Mouse (Mus musculus) kidney, embryonic 16.5 days (tissue): ENCODE data around the gene Creld1. TPM values are rescaled to one million over a fixed set of nuclear protein-coding genes. Genes with fewer than 3 reads are reported as not detected.

Experiments
- ATAC-seq: fragments of 200-750 bp; cut with Nextera tagmentation; 2 replicates; pipeline ENCODE4 v1.8.0; 2017; ENCODE audit warnings: moderate TSS enrichment; ENCODE audit not compliant: low FRiP score, low TSS enrichment
- H3K27ac ChIP-seq: fragments of 300-500 bp; sonication (generic); 2 replicates; pipeline ENCODE4 v1.5.1; 2014; ENCODE audit warnings: low read length
- H3K27me3 ChIP-seq: fragments of 300-500 bp; sonication (generic); 2 replicates; pipeline ENCODE4 v1.6.1; 2014; ENCODE audit warnings: low read length, control low read depth, mixed read lengths; ENCODE audit not compliant: insufficient read depth
- H3K36me3 ChIP-seq: fragments of 300-500 bp; sonication (generic); 2 replicates; pipeline ENCODE4 v1.6.1; 2014; ENCODE audit warnings: low read length, control low read depth, mixed read lengths; ENCODE audit not compliant: insufficient read depth
- H3K4me1 ChIP-seq: fragments of 300-500 bp; sonication (generic); 2 replicates; pipeline ENCODE4 v1.6.1; 2014; ENCODE audit warnings: low read length, control low read depth, mixed read lengths; ENCODE audit not compliant: insufficient read depth
- H3K4me2 ChIP-seq: fragments of 300-500 bp; sonication (generic); replicated peaks from 2 replicates; pipeline ENCODE4 v1.6.1; 2014; ENCODE audit warnings: low read depth, low read length
- H3K4me3 ChIP-seq: fragments of 300-500 bp; sonication (generic); 2 replicates; pipeline ENCODE4 v1.5.1; 2014; ENCODE audit warnings: mild to moderate bottlenecking, low read length
- H3K9ac ChIP-seq: fragments of 300-500 bp; sonication (generic); replicated peaks from 2 replicates; pipeline ENCODE4 v1.6.1; 2014; ENCODE audit warnings: low read length
- H3K9me3 ChIP-seq: fragments of 300-500 bp; sonication (generic); 2 replicates; pipeline ENCODE4 v1.6.1; 2016; ENCODE audit warnings: low read length, control low read depth
- WGBS: fragments of 180-500 bp; shearing (Covaris S2); extraction: QIAGEN DNeasy Blood & Tissue Kit; methylation state at CpG from one replicate; pipeline ENCODE4 v1.1.7; 2014; 5-methylcytosine and 5-hydroxymethylcytosine counted together
- polyA plus RNA-seq: library from polyadenylated mRNA; unstranded; fragments of >200 nt; fragmentation: Nextera tagmentation; extraction: Ambion mirVana; gene quantifications from 2 replicates; pipeline ENCODE4 v1.2.1, GENCODE M21; 2015

Gene Creld1
- polyA plus RNA-seq, 1 experiment from 2014 or later = 43.4 TPM

GRCm38 (mm10) chr6:113465602-113466001 lies 17.5 kb upstream of the Creld1 start:
- no peak overlapping the region for H3K4me3 ChIP-seq
- H3K9me3 ChIP-seq = no peaks in the 10 kb centered on the region
- H3K4me1 ChIP-seq = peaks cover 12% of the 10 kb centered on the region; the same call in 1 of the 2 replicates
- H3K27me3 ChIP-seq = peaks cover 5% of the 10 kb centered on the region; the same call in 1 of the 2 replicates
- no peak overlapping the region for H3K9ac ChIP-seq
- 34% methylated on average over 5 of the region's 5 CpGs for WGBS
- H3K36me3 ChIP-seq = no peaks in the 10 kb centered on the region
- H3K4me2 ChIP-seq = no peak overlapping the region
- no peak overlapping the region for H3K27ac ChIP-seq
- ATAC-seq = peak; percentile 62; the same call in 1 of the 2 replicates

GRCm38 (mm10) chr6:113468512-113468911 lies 14.6 kb upstream of the Creld1 start:
- Histone ChIP-seq H3K4me1 (peaks cover 28% of the 10 kb centered on the region), H3K4me2 (no peak overlapping the region), H3K27ac (no peak overlapping the region), H3K4me3 (no peak overlapping the region), H3K36me3 (no peaks in the 10 kb centered on the region), H3K27me3 (peaks cover 5% of the 10 kb centered on the region; the same call in 1 of the 2 replicates), H3K9me3 (no peaks in the 10 kb centered on the region), H3K9ac (peak overlapping the region; percentile 37; the same call in 1 of the 2 replicates)
- 67% methylated on average over 3 of the region's 3 CpGs for WGBS
- ATAC-seq = no peak

GRCm38 (mm10) chr6:113469021-113469420 lies 14.1 kb upstream of the Creld1 start:
- Histone ChIP-seq H3K36me3 (no peaks in the 10 kb centered on the region), H3K4me2 (peak overlapping the region; percentile 73), H3K9me3 (no peaks in the 10 kb centered on the region), H3K27ac (no peak overlapping the region), H3K4me1 (peaks cover 28% of the 10 kb centered on the region), H3K4me3 (peak overlapping the region; percentile 37), H3K9ac (peak overlapping the region; percentile 63), H3K27me3 (peaks cover 5% of the 10 kb centered on the region; the same call in 1 of the 2 replicates)
- ATAC-seq = peak; percentile 64
- WGBS = 6% methylated on average over 9 of the region's 9 CpGs

GRCm38 (mm10) chr6:113469432-113469831 lies 13.7 kb upstream of the Creld1 start:
- peak; percentile 52 for ATAC-seq

GRCm38 (mm10) chr6:113471297-113471936 lies 11.7 kb upstream of the Creld1 start, which contains the start of gene Il17rc:
Gene Il17rc, plus strand, starts transcription at chr6:113471427.
- ATAC-seq = peak; percentile 76
- Histone ChIP-seq H3K4me2 (peak within 1 kb of the TSS; percentile 62), H3K27ac (peak within 1 kb of the TSS; percentile 78), H3K27me3 (peaks cover 5% of the 10 kb centered on the region; the same call in 1 of the 2 replicates), H3K4me3 (peak within 1 kb of the TSS; percentile 40), H3K9me3 (no peaks in the 10 kb centered on the region), H3K36me3 (no peaks in the 10 kb centered on the region), H3K9ac (peak within 1 kb of the TSS; percentile 73), H3K4me1 (peaks cover 28% of the 10 kb centered on the region)
- WGBS = 20% methylated on average over 12 of the region's 12 CpGs

More at GRCm38 (mm10) chr6:113469432-113469831, 13.7 kb upstream of the Creld1 start:
- H3K9me3 ChIP-seq = no peaks in the 10 kb centered on the region
- no peak overlapping the region for H3K27ac ChIP-seq
- H3K36me3 ChIP-seq = no peaks in the 10 kb centered on the region
- H3K4me1 ChIP-seq = peaks cover 28% of the 10 kb centered on the region
- peaks cover 5% of the 10 kb centered on the region; the same call in 1 of the 2 replicates for H3K27me3 ChIP-seq
- peak overlapping the region; percentile 63 for H3K9ac ChIP-seq
- WGBS = 1% methylated on average over 31 of the region's 31 CpGs
- H3K4me2 ChIP-seq = peak overlapping the region; percentile 73
- peak overlapping the region; percentile 37 for H3K4me3 ChIP-seq

GRCm38 (mm10) chr6:113472061-113472460 lies 11.0 kb upstream of the Creld1 start:
- peaks cover 28% of the 10 kb centered on the region for H3K4me1 ChIP-seq
- no peaks in the 10 kb centered on the region for H3K9me3 ChIP-seq
- WGBS = 75% methylated on average over 10 of the region's 10 CpGs
- ATAC-seq = no peak
- H3K4me2 ChIP-seq = peak overlapping the region; percentile 62
- no peaks in the 10 kb centered on the region for H3K36me3 ChIP-seq
- H3K9ac ChIP-seq = peak overlapping the region; percentile 73; the same call in 1 of the 2 replicates
- peak overlapping the region; percentile 78; the same call in 1 of the 2 replicates for H3K27ac ChIP-seq
- H3K4me3 ChIP-seq = no peak overlapping the region
- peaks cover 5% of the 10 kb centered on the region for H3K27me3 ChIP-seq

GRCm38 (mm10) chr6:113473246-113473645 lies 9.9 kb upstream of the Creld1 start:
- H3K9ac ChIP-seq = no peak overlapping the region
- no peak overlapping the region for H3K4me3 ChIP-seq
- H3K27ac ChIP-seq = no peak overlapping the region
- peaks cover 5% of the 10 kb centered on the region for H3K27me3 ChIP-seq
- ATAC-seq = no peak
- peaks cover 28% of the 10 kb centered on the region for H3K4me1 ChIP-seq
- H3K4me2 ChIP-seq = no peak overlapping the region
- H3K9me3 ChIP-seq = no peaks in the 10 kb centered on the region
- 68% methylated on average over 2 of the region's 2 CpGs for WGBS
- no peaks in the 10 kb centered on the region for H3K36me3 ChIP-seq

GRCm38 (mm10) chr6:113473715-113474114 lies 9.4 kb upstream of the Creld1 start:
- WGBS = 79% methylated on average over 6 of the region's 6 CpGs

GRCm38 (mm10) chr6:113477353-113477752 lies 5.7 kb upstream of the Creld1 start:
- Histone ChIP-seq H3K27ac (no peak overlapping the region), H3K4me3 (no peak overlapping the region), H3K4me1 (peaks cover 13% of the 10 kb centered on the region; the same call in 1 of the 2 replicates), H3K36me3 (no peaks in the 10 kb centered on the region), H3K9me3 (no peaks in the 10 kb centered on the region), H3K27me3 (peaks cover 16% of the 10 kb centered on the region; the same call in 1 of the 2 replicates), H3K4me2 (no peak overlapping the region), H3K9ac (no peak overlapping the region)
- no peak for ATAC-seq
- 30% methylated on average over 7 of the region's 7 CpGs for WGBS

More at GRCm38 (mm10) chr6:113473715-113474114, 9.4 kb upstream of the Creld1 start:
- no peak overlapping the region for H3K9ac ChIP-seq
- no peaks in the 10 kb centered on the region for H3K36me3 ChIP-seq
- H3K4me2 ChIP-seq = no peak overlapping the region
- no peak for ATAC-seq
- peaks cover 5% of the 10 kb centered on the region for H3K27me3 ChIP-seq
- no peaks in the 10 kb centered on the region for H3K9me3 ChIP-seq
- H3K27ac ChIP-seq = no peak overlapping the region
- H3K4me1 ChIP-seq = peaks cover 28% of the 10 kb centered on the region
- H3K4me3 ChIP-seq = no peak overlapping the region

GRCm38 (mm10) chr6:113478906-113479305 lies 4.2 kb upstream of the Creld1 start:
- peaks cover 16% of the 10 kb centered on the region for H3K4me1 ChIP-seq
- H3K27me3 ChIP-seq = peaks cover 16% of the 10 kb centered on the region; the same call in 1 of the 2 replicates
- no peak overlapping the region for H3K9ac ChIP-seq
- 80% methylated on average over 10 of the region's 10 CpGs for WGBS
- no peak overlapping the region for H3K4me3 ChIP-seq
- H3K27ac ChIP-seq = no peak overlapping the region
- no peak overlapping the region for H3K4me2 ChIP-seq
- H3K36me3 ChIP-seq = no peaks in the 10 kb centered on the region
- ATAC-seq = no peak
- no peaks in the 10 kb centered on the region for H3K9me3 ChIP-seq
